Mouse (Mus musculus) MEL (cell line): ENCODE data around the gene Foxf1. TPM values are rescaled to one million over a fixed set of nuclear protein-coding genes. Genes with fewer than 3 reads are reported as not detected.

ENCODE experiments used
- DNase-seq: peaks from one replicate; pipeline ENCODE4 v3.0.0; 2011; ENCODE audit warnings: low read depth, low spot score
- H3K27ac ChIP-seq: 2 replicates; pipeline ENCODE4 v1.5.1; 2012; ENCODE audit warnings: low read depth, mild to moderate bottlenecking, control low read depth, low read length, moderate library complexity; ENCODE audit not compliant: control insufficient read depth
- H3K27me3 ChIP-seq, 2 experiments: fragments of 150-350 bp in 1 of 2; sonication (generic) in 1 of 2; 2 replicates each; pipeline ENCODE4 v1.6.1; 2012; ENCODE audit warnings: low read length in 2 of 2, mild to moderate bottlenecking in 2 of 2, improper control_type of control experiment in 1 of 2, moderate library complexity in 1 of 2; ENCODE audit not compliant: insufficient read depth in 2 of 2, control insufficient read depth in 1 of 2
- H3K36me3 ChIP-seq, 2 experiments: 2 replicates each; pipeline ENCODE4 v1.6.1; 2012 to 2014; ENCODE audit warnings: low read length in 2 of 2, improper control_type of control experiment in 1 of 2, inconsistent platforms in 1 of 2, mild to moderate bottlenecking in 1 of 2; ENCODE audit not compliant: insufficient read depth in 2 of 2, control insufficient read depth in 1 of 2
- H3K4me1 ChIP-seq, 2 experiments: fragments of 150-350 bp in 1 of 2; sonication (generic) in 1 of 2; 2 replicates each; pipeline ENCODE4 v1.6.1; 2012; ENCODE audit warnings: low read length in 2 of 2, improper control_type of control experiment in 1 of 2, mild to moderate bottlenecking in 1 of 2; ENCODE audit not compliant: insufficient read depth in 2 of 2, control insufficient read depth in 1 of 2
- H3K4me3 ChIP-seq, 2 experiments: fragments of 150-350 bp in 1 of 2; sonication (generic) in 1 of 2; 2 replicates each; pipeline ENCODE4 v1.5.1; 2012; ENCODE audit warnings: low read depth in 2 of 2, low read length in 2 of 2, mild to moderate bottlenecking in 2 of 2, moderate library complexity in 2 of 2, control low read depth in 1 of 2, improper control_type of control experiment in 1 of 2; ENCODE audit not compliant: control insufficient read depth in 1 of 2, insufficient read depth in 1 of 2
- H3K79me2 ChIP-seq: 2 replicates; pipeline ENCODE4 v1.6.1; 2012; ENCODE audit warnings: mild to moderate bottlenecking, low read length, moderate library complexity; ENCODE audit not compliant: control insufficient read depth, poor library complexity, insufficient read depth
- H3K9ac ChIP-seq: 2 replicates; pipeline ENCODE4 v1.6.1; 2012; ENCODE audit warnings: low read depth, mild to moderate bottlenecking, control low read depth, low read length, moderate library complexity; ENCODE audit not compliant: control insufficient read depth, poor library complexity, severe bottlenecking
- H3K9me3 ChIP-seq: fragments of 150-350 bp; sonication (generic); replicated peaks from 2 replicates; pipeline ENCODE4 v1.6.1; 2012; ENCODE audit warnings: mild to moderate bottlenecking, low read length, improper control_type of control experiment, moderate library complexity; ENCODE audit not compliant: insufficient read depth
- CHD2 ChIP-seq: IDR thresholded peaks from 2 replicates; pipeline ENCODE4 v1.6.1; 2011; ENCODE audit warnings: low read length, improper control_type of control experiment
- E2F4 ChIP-seq: IDR thresholded peaks from 2 replicates; pipeline ENCODE4 v1.6.1; 2011; ENCODE audit warnings: low read depth, low read length, improper control_type of control experiment, borderline replicate concordance
- KAT2A ChIP-seq: conservative IDR thresholded peaks from 2 replicates; pipeline ENCODE4 v1.6.1; 2012; ENCODE audit warnings: low read depth, low read length, improper control_type of control experiment, inconsistent platforms
- MAZ ChIP-seq: IDR thresholded peaks from 2 replicates; pipeline ENCODE4 v1.6.1; 2012; ENCODE audit warnings: low read depth, mild to moderate bottlenecking, inconsistent platforms, low read length, improper control_type of control experiment
- MYC ChIP-seq: IDR thresholded peaks from 2 replicates; pipeline ENCODE4 v1.6.1; 2011; ENCODE audit warnings: low read depth, mild to moderate bottlenecking, low read length, improper control_type of control experiment, moderate library complexity
- RAD21 ChIP-seq: IDR thresholded peaks from 2 replicates; pipeline ENCODE4 v1.6.1; 2011; ENCODE audit warnings: mild to moderate bottlenecking, low read depth, low read length, improper control_type of control experiment
- TBP ChIP-seq: IDR thresholded peaks from 2 replicates; pipeline ENCODE4 v1.8.0; 2011; ENCODE audit warnings: low read depth, low read length, improper control_type of control experiment
- TCF12 ChIP-seq: IDR thresholded peaks from 2 replicates; pipeline ENCODE4 v1.6.1; 2014; ENCODE audit warnings: low read depth, mild to moderate bottlenecking, inconsistent platforms, low read length, improper control_type of control experiment, moderate library complexity
- USF1 ChIP-seq: IDR thresholded peaks from 2 replicates; pipeline ENCODE4 v1.6.1; 2014; ENCODE audit warnings: low read depth, mild to moderate bottlenecking, inconsistent platforms, low read length, improper control_type of control experiment, moderate library complexity
- ZKSCAN1 ChIP-seq: IDR thresholded peaks from 2 replicates; pipeline ENCODE4 v1.6.1; 2012; ENCODE audit warnings: low read depth, mild to moderate bottlenecking, inconsistent platforms, low read length, improper control_type of control experiment, moderate library complexity
- ZMIZ1 ChIP-seq: IDR thresholded peaks from 2 replicates; pipeline ENCODE4 v1.6.1; 2012; ENCODE audit warnings: low read depth, mild to moderate bottlenecking, inconsistent platforms, low read length, improper control_type of control experiment, moderate library complexity
- polyA plus RNA-seq, 2 experiments: library from polyadenylated mRNA; stranded (reverse) in 1 of 2; unstranded in 1 of 2; fragments of >175 nt in 1 of 2; fragments of >200 nt in 1 of 2; gene quantifications; 2 replicates each; pipeline versions ENCODE4 v1.2.1 to v1.2.4; 2012; ENCODE audit warnings: low replicate concordance in 2 of 2, low read depth in 1 of 2; ENCODE audit not compliant: insufficient read length in 2 of 2, insufficient read depth in 1 of 2, missing spikeins in 1 of 2
- total RNA-seq: library from RNA; depleted of rRNA; stranded (reverse); fragments of 300-350 nt; gene quantifications from 2 replicates; pipeline ENCODE4 v1.2.3, GENCODE M21; 2012

The Foxf1 gene
- total and polyA plus RNA-seq, 3 experiments, result not detected

- H3K36me3 ChIP-seq, result no peaks in the 10 kb centered on the region
- H3K4me3 ChIP-seq, result no peak overlapping the region
- TF ChIP-seq TCF12 (no peak), RAD21 (no peak), TBP (no peak)
- H3K9me3 ChIP-seq, result no peaks in the 10 kb centered on the region
- H3K4me1 ChIP-seq, result no peaks in the 10 kb centered on the region
- no peaks in the 10 kb centered on the region for H3K27me3 ChIP-seq
- no peak for DNase-seq
- no peaks in the 10 kb centered on the region for H3K79me2 ChIP-seq
- no peak overlapping the region for H3K27ac ChIP-seq
- H3K9ac ChIP-seq, result no peak overlapping the region
Observed at GRCm38 (mm10) chr8:121083936-121084209, 313 bp upstream of the Foxf1 start.

- no peak overlapping the region for H3K9ac ChIP-seq
- TF ChIP-seq MYC, result no peak
- TF ChIP-seq ZKSCAN1, result no peak
- TF ChIP-seq USF1, result no peak
- no peaks in the 10 kb centered on the region for H3K27me3 ChIP-seq
- no peaks in the 10 kb centered on the region for H3K36me3 ChIP-seq
- no peak overlapping the region for H3K4me3 ChIP-seq
- no peaks in the 10 kb centered on the region for H3K9me3 ChIP-seq
- H3K4me1 ChIP-seq, result no peaks in the 10 kb centered on the region
- no peak overlapping the region for H3K27ac ChIP-seq
- no peak for DNase-seq
- H3K79me2 ChIP-seq, result no peaks in the 10 kb centered on the region
Observed at GRCm38 (mm10) chr8:121085011-121085410, 825 bp downstream of the Foxf1 start.

- H3K79me2 ChIP-seq, result no peaks in the 10 kb centered on the region
- H3K9me3 ChIP-seq, result no peaks in the 10 kb centered on the region
- H3K36me3 ChIP-seq, result no peaks in the 10 kb centered on the region
- no peak for DNase-seq
- H3K9ac ChIP-seq, result no peak overlapping the region
- H3K27me3 ChIP-seq, result no peaks in the 10 kb centered on the region
- no peak for TF ChIP-seq KAT2A
- no peak for TF ChIP-seq E2F4
- TF ChIP-seq TBP, result no peak
- no peak for TF ChIP-seq ZMIZ1
- TF ChIP-seq USF1, result no peak
- TF ChIP-seq MAZ, result no peak
- TF ChIP-seq MYC, result no peak
- TF ChIP-seq RAD21, result no peak
- no peak for TF ChIP-seq CHD2
- no peaks in the 10 kb centered on the region for H3K4me1 ChIP-seq
- H3K4me3 ChIP-seq, result no peak overlapping the region
- H3K27ac ChIP-seq, result no peak overlapping the region
Observed at GRCm38 (mm10) chr8:121085561-121085960, 1.4 kb downstream of the Foxf1 start.
